Mouse (Mus musculus): ENCODE measurements at regions not wholly inside any gene's neighbourhood (a gene's known extent, or its start where the extent isn't known, plus 50 kb on each side); places are given as distances from the start of the nearest gene placed in this dataset.

GRCm38 (mm10) chr13:25857096-25857495 is 586.8 kb upstream of the Nrsn1 start:
- TF ChIP-seq CTCF (IDR thresholded peaks at IDR 0.05; ENCODE audit: insufficient read depth, low read length) = no peak
- TF ChIP-seq POLR2A (IDR thresholded peaks at IDR 0.05; ENCODE audit: borderline replicate concordance, extremely low read depth, low read depth, low read length) = no peak

Measured in lung, adult 2 months (tissue).